Mouse (Mus musculus) erythroid progenitor cell, adult 5-6 weeks (primary cell): ENCODE measurements at regions not wholly inside any gene's neighbourhood (a gene's known extent, or its start where the extent isn't known, plus 50 kb on each side); places are given as distances from the start of the nearest gene placed in this dataset.

Source experiments
- ATAC-seq: replicated peaks from 2 replicates; pipeline ENCODE4 v1.8.0; 2016; ENCODE audit warnings: moderate number of reproducible peaks, mild to moderate bottlenecking, moderate TSS enrichment, inconsistent platforms; ENCODE audit not compliant: poor library complexity, low FRiP score, severe bottlenecking

- peak; percentile 92 for ATAC-seq
These were observed 276.7 kb upstream of the Klf3 start for GRCm38 (mm10) chr5:64526521-64526920.

- no peak for ATAC-seq
These were observed 275.2 kb upstream of the Klf3 start for GRCm38 (mm10) chr5:64527962-64528361.

- ATAC-seq, result no peak
These were observed 268.8 kb upstream of the Klf3 start for GRCm38 (mm10) chr5:64534371-64534770.

- no peak for ATAC-seq
These were observed 268.2 kb upstream of the Klf3 start for GRCm38 (mm10) chr5:64534947-64535346.

GRCm38 (mm10) chr5:64535546-64535945, 267.6 kb upstream of the Klf3 start:
- no peak for ATAC-seq

- ATAC-seq, result no peak
These were observed 266.6 kb upstream of the Klf3 start for GRCm38 (mm10) chr5:64536393-64537112.

- no peak for ATAC-seq
These were observed 265.9 kb upstream of the Klf3 start for GRCm38 (mm10) chr5:64537113-64537780.

GRCm38 (mm10) chr5:64541765-64542164, 261.4 kb upstream of the Klf3 start:
- ATAC-seq, result no peak

GRCm38 (mm10) chr5:64555931-64556330, 247.3 kb upstream of the Klf3 start:
- ATAC-seq, result no peak

- ATAC-seq, result peak; percentile 51
These were observed 236.5 kb upstream of the Klf3 start for GRCm38 (mm10) chr5:64566451-64567390.

- ATAC-seq, result peak; percentile 96
These were observed 235.4 kb upstream of the Klf3 start for GRCm38 (mm10) chr5:64567813-64568212.

GRCm38 (mm10) chr5:64568294-64568693, 234.9 kb upstream of the Klf3 start:
- ATAC-seq, result peak; percentile 58

- ATAC-seq, result no peak
These were observed 228.8 kb upstream of the Klf3 start for GRCm38 (mm10) chr5:64574386-64574785.

GRCm38 (mm10) chr5:64575896-64576295, 227.3 kb upstream of the Klf3 start:
- ATAC-seq, result no peak

- no peak for ATAC-seq
These were observed 226.5 kb upstream of the Klf3 start for GRCm38 (mm10) chr5:64576426-64577262.

- no peak for ATAC-seq
These were observed 225.8 kb upstream of the Klf3 start for GRCm38 (mm10) chr5:64577424-64577823.

- no peak for ATAC-seq
These were observed 224.7 kb upstream of the Klf3 start for GRCm38 (mm10) chr5:64578536-64578935.

- ATAC-seq, result no peak
These were observed 224.1 kb upstream of the Klf3 start for GRCm38 (mm10) chr5:64579086-64579485.

GRCm38 (mm10) chr5:64579494-64580339, 223.5 kb upstream of the Klf3 start:
- peak; percentile 77 for ATAC-seq
